Mouse (Mus musculus): Measurements from ENCODE around the gene Slc29a1. TPM values are rescaled to one million over a fixed set of nuclear protein-coding genes. Genes with fewer than 3 reads are reported as not detected.

The Slc29a1 gene
- total and polyA plus RNA-seq, 3 experiments: 58.4 to 88.0 (median 72.1) TPM

- peak; percentile 93 for DNase-seq (ENCODE audit: extremely low read depth)
- Histone ChIP-seq H3K79me2 (replicated peaks; ENCODE audit: control insufficient read depth, extremely low read depth, insufficient read depth, poor library complexity, severe bottlenecking) (no peaks in the 10 kb centered on the region), H3K9me3 (replicated peaks; ENCODE audit: low read length) (no peaks in the 10 kb centered on the region), H3K9ac (ENCODE audit: insufficient read depth, low read depth) (peak overlapping the region; percentile 45), H3K27ac (ENCODE audit: insufficient read depth, low read depth) (no peak overlapping the region; the same call in 1 of the 2 replicates), H3K36me3 (replicated peaks in 1 of 2; ENCODE audit: control insufficient read depth in 1 of 2, insufficient read depth in 1 of 2, low read length in 1 of 2) (peaks cover 0 to 2% of the 10 kb centered on the region in 2 experiments), H3K27me3 (replicated peaks) (no peaks in the 10 kb centered on the region), H3K4me3 (replicated peaks in 1 of 3; ENCODE audit: low read depth in 2 of 3, low read length in 2 of 3, poor library complexity in 1 of 3) (peak overlapping the region; percentile 45 to 55 (median 46)), H3K4me1 (ENCODE audit: control insufficient read depth in 1 of 2, insufficient read depth in 2 of 2) (peaks cover 14 to 54% of the 10 kb centered on the region in 2 experiments), H3K4me2 (ENCODE audit: insufficient read depth, low read depth, poor library complexity, severe bottlenecking) (peak overlapping the region; percentile 85)
- in situ Hi-C loops (cut with MboI; ENCODE audit: low pct_ligation_motif_present, low pct_unique_long_range_greater_than_20kb, low sequenced_read_pairs): loop anchor here (5.0 kb wide), 1 partner anchor 39 kb away; no protein-coding TSS in a partner anchor
- dilution Hi-C loops (cut with MboI; ENCODE audit: extremely low pct_ligation_motif_present, extremely low pct_unique_long_range_greater_than_20kb, low sequenced_read_pairs): no loop called here
- TF ChIP-seq CHD2 (IDR thresholded peaks at IDR 0.05; ENCODE audit: low read length): peak; percentile 64; the same call in 1 of the 2 replicates
- peak; percentile 80; the same call in 1 of the 2 replicates for TF ChIP-seq MYC (IDR thresholded peaks at IDR 0.05; ENCODE audit: low read depth, low read length)
- TF ChIP-seq NRF1 (IDR thresholded peaks at IDR 0.05; ENCODE audit: low read depth, low read length): no peak
- TF ChIP-seq JUN (IDR thresholded peaks at IDR 0.05; ENCODE audit: insufficient read depth, low read depth, low read length): no peak
- no peak for TF ChIP-seq RCOR1 (conservative IDR thresholded peaks at IDR 0.05; ENCODE audit: low read depth, low read length)
- TF ChIP-seq IRF4 (IDR thresholded peaks at IDR 0.05; ENCODE audit: low read depth, low read length): no peak
- peak; percentile 13; the same call in 1 of the 2 replicates for TF ChIP-seq BHLHE40 (IDR thresholded peaks at IDR 0.05; ENCODE audit: low read depth, low read length)
- no peak for TF ChIP-seq KAT2A (IDR thresholded peaks at IDR 0.05; ENCODE audit: insufficient replicate concordance, low read length)
- no peak for TF ChIP-seq CHD1 (IDR thresholded peaks at IDR 0.05; ENCODE audit: low read depth, low read length)
- peak; percentile 77 for TF ChIP-seq ELF1 (IDR thresholded peaks at IDR 0.05; ENCODE audit: low read depth, low read length)
- TF ChIP-seq POLR2A (IDR thresholded peaks at IDR 0.05; ENCODE audit: low read depth, low read length): peak; percentile 81
- peak; percentile 90 for TF ChIP-seq MAX (IDR thresholded peaks at IDR 0.05; ENCODE audit: low read length)
- no peak for TF ChIP-seq MEF2A (IDR thresholded peaks at IDR 0.05; ENCODE audit: borderline replicate concordance, low read depth, low read length)
- no peak for TF ChIP-seq MAFK (IDR thresholded peaks at IDR 0.05; ENCODE audit: insufficient replicate concordance, low read length)
- no peak for TF ChIP-seq TCF12 (IDR thresholded peaks at IDR 0.05; ENCODE audit: low read depth, low read length)
- TF ChIP-seq USF1 (IDR thresholded peaks at IDR 0.05; ENCODE audit: low read depth, low read length): no peak
- peak; percentile 61 for TF ChIP-seq NELFE (IDR thresholded peaks at IDR 0.05; ENCODE audit: low read depth, low read length)
- TF ChIP-seq MXI1 (IDR thresholded peaks at IDR 0.05; ENCODE audit: low read depth, low read length): peak; percentile 87
- TF ChIP-seq SIN3A (IDR thresholded peaks at IDR 0.05; ENCODE audit: low read length): peak; percentile 85
- TF ChIP-seq SMC3 (IDR thresholded peaks at IDR 0.05; ENCODE audit: low read depth, low read length): peak; percentile 50
- no peak; the same call in 1 of the 2 replicates for TF ChIP-seq ETS1 (conservative IDR thresholded peaks at IDR 0.05; ENCODE audit: low read depth, low read length)
- TF ChIP-seq ZMIZ1 (IDR thresholded peaks at IDR 0.05; ENCODE audit: low read depth, low read length): peak; percentile 21; the same call in 1 of the 2 replicates
- TF ChIP-seq PAX5 (IDR thresholded peaks at IDR 0.05; ENCODE audit: low read length): no peak
- TF ChIP-seq RAD21 (IDR thresholded peaks at IDR 0.05; ENCODE audit: low read depth, low read length): peak; percentile 48
- peak; percentile 38; the same call in 1 of the 2 replicates for TF ChIP-seq HCFC1 (IDR thresholded peaks at IDR 0.05; ENCODE audit: low read depth, low read length)
- TF ChIP-seq CTCF (conservative IDR thresholded peaks at IDR 0.05 in 1 of 2, IDR thresholded peaks at IDR 0.05 in 1 of 2; ENCODE audit: low read depth in 2 of 2, low read length in 2 of 2): peak; percentile 84 to 98
- no peak for TF ChIP-seq UBTF (IDR thresholded peaks at IDR 0.05; ENCODE audit: low read depth, low read length)
- 0 out of 2 replicates have a peak, but pooled peaks have one; percentile 59 for TF ChIP-seq POLR2AphosphoS2 (IDR thresholded peaks at IDR 0.05; ENCODE audit: low read depth, low read length)
Observed at GRCm38 (mm10) chr17:45626577-45627134, 27.2 kb upstream of the Slc29a1 start.

Data from CH12.LX (cell line).